Mouse (Mus musculus): ENCODE results near the gene Atp2b1.

Atp2b1 gene

GRCm38 (mm10) chr10:98916011-98916780 is 2.0 kb downstream of the Atp2b1 start:
- DNase-seq (ENCODE audit: low spot score in 2 of 2): peak; percentile 14 to 18

DNA sequence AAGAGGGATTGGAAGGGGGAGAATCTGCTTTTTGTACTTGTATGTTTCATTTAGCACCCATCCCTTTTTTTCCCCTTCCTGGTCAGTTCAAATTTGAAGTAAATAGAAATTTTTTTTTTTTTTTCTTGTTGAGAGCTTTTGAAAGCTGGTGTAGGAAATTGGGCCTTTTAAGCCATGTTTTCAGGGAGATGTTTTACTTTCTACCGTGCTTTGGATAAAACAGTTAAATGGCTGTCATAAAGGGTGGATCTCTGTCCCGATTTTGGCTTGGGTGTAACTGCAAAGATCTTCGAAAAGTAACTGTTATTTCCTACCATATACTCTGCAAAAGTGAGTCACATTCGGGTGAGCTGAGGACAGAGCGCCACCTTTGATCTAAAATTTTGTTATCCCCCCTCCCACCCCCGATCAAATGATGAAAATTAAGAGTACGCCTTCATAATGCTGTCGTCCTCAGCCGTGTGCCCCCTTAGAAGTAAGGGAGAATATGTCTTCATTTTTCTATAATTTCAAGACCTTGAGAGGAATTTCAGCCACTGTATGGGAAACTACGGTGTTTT is 2.7 kb downstream of the Atp2b1 start:
- no peak for DNase-seq (ENCODE audit: low spot score in 2 of 2)

- DNase-seq (ENCODE audit: low spot score in 2 of 2): no peak
Observed at GRCm38 (mm10) chr10:98925081-98925480, 10.9 kb downstream of the Atp2b1 start.

DNA sequence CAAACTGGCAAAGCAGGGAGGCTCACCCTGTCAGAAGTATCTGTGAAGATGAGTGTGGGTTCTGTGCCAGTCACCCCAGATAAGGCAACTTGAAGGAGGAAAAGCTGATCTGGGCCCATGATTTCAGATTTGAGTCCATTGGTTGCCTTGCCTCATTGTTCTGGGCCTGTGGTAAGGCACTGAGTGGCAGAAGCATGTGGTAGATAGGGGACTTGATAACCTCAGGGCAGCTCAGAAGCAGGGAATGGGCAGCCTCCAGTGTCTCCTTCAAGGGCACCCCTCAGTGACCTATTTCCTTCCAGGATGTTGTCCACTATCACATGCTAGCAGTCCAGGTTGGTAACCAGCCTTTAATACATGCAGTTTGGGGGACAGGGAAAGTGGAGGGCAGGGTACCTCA is 12.8 kb downstream of the Atp2b1 start:
- no peak for DNase-seq (ENCODE audit: low spot score in 2 of 2)

DNA sequence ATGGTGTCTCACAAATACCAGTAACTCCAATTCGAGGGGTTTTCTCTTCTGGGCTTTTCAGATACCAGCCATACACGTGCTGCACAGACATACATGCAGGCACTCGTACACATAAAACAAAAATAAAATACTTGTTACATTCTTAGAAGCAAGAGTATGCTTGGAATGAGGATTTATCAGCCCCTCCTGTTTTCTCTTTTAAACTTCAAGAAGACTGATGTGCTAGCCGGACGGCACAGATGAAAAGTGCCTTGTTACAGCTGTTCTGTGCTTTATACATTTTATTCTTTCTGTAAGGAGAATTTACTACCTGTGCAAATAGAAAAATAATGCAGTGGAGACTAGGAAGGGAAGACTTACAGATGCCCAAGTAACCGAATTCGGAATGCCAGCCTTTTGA is 15.2 kb downstream of the Atp2b1 start:
- no peak for DNase-seq (ENCODE audit: low spot score in 2 of 2)

DNA sequence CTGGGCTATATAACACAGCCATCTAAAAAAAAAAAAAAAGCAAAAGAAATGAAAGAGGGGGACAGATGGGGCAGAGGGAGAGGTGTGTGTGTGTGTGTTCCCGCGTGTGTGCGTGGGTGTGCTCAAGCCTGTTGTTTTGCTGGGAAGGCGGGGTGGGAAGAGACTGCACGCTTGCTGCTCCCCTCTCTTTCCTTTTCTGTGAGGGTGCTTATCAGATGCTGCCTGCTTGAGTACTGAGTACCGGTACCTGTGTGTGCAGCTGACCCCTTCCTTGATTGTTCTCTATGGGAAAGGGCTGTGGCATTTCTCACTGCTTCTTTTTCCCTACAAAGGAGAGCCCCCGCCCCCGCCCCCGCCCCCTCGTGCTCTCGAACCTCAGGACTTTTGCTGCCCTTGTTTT is 15.9 kb downstream of the Atp2b1 start:
- DNase-seq (ENCODE audit: low spot score in 2 of 2): no peak

DNA sequence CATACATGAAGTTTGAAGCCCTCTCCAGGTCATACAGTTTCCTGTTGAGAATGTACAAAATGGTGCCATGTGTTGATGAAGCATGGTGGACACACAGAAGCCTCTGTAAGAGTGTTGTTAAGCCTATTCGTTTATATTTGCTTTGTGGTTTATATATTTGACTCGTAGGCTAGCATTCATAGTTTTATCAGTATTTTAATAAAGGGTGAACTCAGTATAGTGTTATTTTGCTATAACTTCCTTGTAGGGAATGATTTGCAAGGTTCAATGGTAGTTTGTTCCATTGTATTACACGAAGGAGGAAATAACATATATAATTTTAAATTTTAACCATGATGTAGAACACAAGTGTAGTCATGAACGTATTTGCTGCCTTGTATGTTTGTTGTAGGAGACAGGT is 25.9 kb downstream of the Atp2b1 start:
- no peak for DNase-seq (ENCODE audit: low spot score in 2 of 2)

GRCm38 (mm10) chr10:98940799-98941198 is 26.6 kb downstream of the Atp2b1 start:
- no peak for DNase-seq (ENCODE audit: low spot score in 2 of 2)

DNA sequence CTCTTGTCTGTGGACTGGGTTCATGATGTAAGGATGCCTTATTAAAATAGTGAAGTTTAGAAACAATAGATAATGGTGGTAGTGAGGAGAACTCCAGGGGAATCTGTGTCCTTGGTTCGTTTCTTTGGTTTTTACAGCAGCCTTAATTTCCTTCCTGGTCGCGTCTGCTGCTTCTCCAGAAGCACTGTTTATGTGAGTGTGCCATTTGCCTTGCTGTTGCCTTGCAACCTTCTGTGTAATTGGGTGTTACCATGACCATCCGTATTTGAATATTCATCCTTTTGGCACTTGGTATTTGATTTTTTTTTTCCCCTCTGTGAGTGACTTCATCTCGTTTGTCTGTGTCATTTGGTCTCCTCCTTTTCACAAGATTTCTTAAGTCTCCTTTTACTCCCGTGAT is 27.8 kb downstream of the Atp2b1 start:
- no peak for DNase-seq (ENCODE audit: low spot score in 2 of 2)

DNA sequence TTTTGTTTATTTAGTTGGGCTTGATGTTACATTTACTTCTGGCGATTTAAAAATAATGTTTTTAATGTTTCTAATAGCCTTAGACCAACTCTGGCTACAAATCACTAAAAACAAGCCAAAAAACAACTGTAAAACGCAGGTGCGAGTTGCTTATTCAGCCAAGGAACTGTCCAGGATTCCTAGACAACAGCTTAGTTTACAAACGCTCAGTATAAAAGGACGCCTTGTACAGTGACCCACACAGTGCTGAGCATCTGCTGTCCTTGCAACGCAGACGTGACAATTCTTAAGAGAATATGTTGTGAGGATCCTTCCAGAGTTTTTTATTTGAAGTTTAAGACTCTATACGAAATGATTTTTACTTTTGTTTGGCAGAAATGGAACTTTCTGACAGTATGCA is 28.8 kb downstream of the Atp2b1 start:
- no peak for DNase-seq (ENCODE audit: low spot score in 2 of 2)

GRCm38 (mm10) chr10:98943894-98944293 is 29.7 kb downstream of the Atp2b1 start:
- DNase-seq (ENCODE audit: low spot score in 2 of 2): no peak

GRCm38 (mm10) chr10:98946031-98946791 is 32.0 kb downstream of the Atp2b1 start:
- no peak for DNase-seq (ENCODE audit: low spot score in 2 of 2)

GRCm38 (mm10) chr10:98947206-98947605 is 33.0 kb downstream of the Atp2b1 start:
- no peak for DNase-seq (ENCODE audit: low spot score in 2 of 2)

- no peak for DNase-seq (ENCODE audit: low spot score in 2 of 2)
Observed at GRCm38 (mm10) chr10:98948096-98948495, 33.9 kb downstream of the Atp2b1 start.

- DNase-seq (ENCODE audit: low spot score in 2 of 2): no peak
Observed at GRCm38 (mm10) chr10:98949750-98950149, 35.5 kb downstream of the Atp2b1 start.

DNA sequence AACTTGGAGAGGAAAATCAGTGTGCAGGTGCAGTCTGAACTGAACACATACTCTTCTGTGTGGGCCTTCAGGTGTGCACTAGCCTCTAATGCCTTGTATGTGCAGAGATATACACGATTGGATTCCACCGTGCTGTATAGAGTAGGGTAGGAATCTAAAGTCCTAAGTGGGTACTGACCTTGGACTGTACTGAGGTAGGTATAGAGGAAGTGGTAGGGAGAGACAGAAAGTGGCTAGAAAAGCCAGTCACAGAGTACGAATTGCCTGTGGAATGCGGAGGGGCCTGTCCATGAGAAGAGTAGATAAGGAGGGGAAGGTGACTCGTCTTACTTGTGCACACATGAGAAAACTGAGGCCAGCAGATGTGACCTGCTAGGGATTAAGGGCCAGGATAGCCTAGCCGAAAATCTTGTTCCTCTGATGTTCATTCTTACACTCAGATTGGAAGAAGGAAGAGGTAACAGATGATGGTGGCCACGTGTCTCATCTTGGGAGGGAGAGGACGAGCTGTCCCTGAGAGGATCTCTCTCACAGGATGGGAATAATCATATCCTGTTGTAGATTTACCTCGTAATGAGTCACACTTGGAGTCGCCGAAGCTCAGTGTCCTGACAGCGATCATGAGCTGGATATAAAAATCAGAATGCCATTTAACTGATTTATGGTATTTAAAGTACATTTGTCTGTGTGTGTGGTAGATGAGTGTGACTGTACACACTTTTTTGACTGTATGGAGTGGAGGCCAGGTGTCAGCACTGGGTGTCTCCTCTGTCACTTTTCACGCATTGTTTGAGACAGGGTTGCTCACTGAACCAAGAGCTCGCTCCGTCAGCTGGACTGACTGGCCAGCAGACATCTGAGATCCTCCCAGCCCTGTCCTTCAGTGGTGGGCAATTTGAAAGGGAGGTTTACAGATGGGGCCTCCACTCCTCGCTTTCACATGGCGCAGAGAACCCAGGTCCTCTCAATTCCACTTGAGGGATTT is 37.4 kb downstream of the Atp2b1 start:
- DNase-seq (ENCODE audit: low spot score in 2 of 2): no peak

DNA sequence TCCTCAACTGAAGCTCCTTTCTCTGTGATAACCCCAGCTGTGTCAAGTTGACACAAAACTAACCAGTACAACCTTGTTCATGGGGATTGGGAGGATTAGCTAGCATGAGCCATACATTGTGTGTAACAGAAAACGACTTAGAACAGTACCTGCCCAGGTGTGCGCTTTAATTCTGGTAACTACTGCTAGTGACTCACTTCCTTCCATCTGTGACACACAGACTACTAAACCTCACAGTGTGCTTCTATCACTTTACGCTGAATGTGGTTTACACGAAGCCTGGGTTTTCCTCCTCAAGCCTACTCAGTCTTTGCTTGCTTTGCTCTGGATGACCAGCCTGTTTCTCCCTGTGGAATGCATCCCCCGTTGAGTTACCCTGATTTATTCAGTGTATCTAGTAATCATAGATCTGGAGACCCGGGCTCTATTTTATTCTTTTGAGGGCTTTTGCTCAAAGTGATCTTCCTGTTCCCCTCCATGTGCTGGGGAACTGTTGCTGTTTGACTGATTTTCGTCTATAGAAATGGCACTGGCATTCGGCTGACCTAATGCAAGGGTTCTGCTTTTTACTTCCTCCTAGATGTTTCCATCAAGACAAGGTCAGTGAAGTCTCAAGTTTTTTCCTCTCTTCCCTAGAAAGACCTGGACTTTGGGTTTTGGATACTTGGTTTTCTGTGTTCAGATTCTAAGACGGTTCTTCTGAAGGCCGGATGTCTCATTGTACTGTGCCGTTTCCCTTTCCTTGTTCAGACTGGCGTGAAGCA is 40.2 kb downstream of the Atp2b1 start:
- DNase-seq (ENCODE audit: low spot score in 2 of 2): no peak

DNA sequence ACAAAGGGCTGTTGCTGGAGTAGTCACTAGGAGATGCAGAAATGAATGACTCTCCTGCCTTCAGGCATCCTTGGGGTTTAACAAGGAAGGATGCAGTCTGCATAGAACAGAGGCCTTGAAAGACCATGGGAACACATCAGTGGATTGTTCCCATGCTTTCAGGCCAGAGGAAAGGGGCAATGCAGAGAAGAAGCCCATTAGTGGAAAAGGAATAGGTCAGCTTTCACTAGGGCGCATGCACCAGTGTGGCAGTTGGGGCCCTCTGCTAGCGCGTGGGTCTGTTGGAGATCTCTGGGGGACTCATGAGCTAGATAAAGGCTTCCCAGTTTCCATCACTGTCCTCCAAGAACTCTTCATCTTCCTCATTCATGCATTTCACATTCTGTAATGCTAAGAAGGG is 41.9 kb downstream of the Atp2b1 start:
- DNase-seq (ENCODE audit: low spot score in 2 of 2): no peak

DNA sequence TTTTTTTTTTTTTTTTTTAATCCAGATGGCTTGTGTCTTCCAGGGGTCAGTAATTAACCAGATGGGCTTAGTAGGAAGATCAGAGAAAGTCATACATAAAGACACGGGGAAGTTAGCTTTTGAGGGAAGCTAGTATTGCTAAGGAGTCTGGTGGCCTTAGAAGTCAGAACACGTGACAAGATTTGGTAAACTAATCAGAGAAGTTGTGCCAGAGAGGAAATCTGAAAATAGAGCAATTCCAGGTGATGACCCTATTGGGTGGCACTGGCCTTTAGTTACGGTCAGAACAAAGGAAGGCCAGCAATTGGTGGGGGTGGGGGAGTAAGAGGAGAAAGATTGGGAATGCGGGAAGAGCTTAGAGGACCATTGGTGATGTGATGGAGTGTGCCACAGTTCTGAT is 44.5 kb downstream of the Atp2b1 start:
- DNase-seq (ENCODE audit: low spot score in 2 of 2): no peak

- no peak for DNase-seq (ENCODE audit: low spot score in 2 of 2)
Observed at GRCm38 (mm10) chr10:98959385-98959784, 45.2 kb downstream of the Atp2b1 start.

DNA sequence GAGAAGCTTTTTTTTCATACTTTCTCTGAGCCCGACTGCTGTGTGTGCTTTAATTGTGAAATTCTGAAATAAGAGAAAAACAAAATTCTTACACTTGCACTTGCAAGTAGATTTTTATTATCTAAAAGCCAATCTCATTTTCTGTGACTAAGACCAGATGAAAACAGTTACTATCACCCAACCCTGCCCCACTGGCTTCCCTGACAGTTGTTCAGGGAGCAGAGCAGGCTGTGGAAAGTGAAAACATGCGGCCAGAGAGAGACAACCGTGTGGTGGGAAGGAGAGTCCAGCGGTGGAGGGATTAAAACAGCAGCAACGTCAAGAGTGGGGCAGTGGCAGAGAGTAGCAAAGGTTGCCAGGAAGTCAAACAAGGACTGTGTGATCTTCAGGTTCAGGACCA is 46.7 kb downstream of the Atp2b1 start:
- DNase-seq (ENCODE audit: low spot score in 2 of 2): no peak
